Mouse (Mus musculus) lung, adult 2 months (tissue): ENCODE data around the gene Ddx52.

ENCODE experiments used
- CTCF ChIP-seq: fragments of 200-500 bp; IDR thresholded peaks from 2 replicates; pipeline ENCODE4 v1.5.1; 2011; ENCODE audit warnings: mild to moderate bottlenecking, low read length, control low read depth; ENCODE audit not compliant: insufficient read depth
- POLR2A ChIP-seq: fragments of 200-500 bp; IDR thresholded peaks from 2 replicates; pipeline ENCODE4 v1.6.1; 2011; ENCODE audit warnings: low read depth, mild to moderate bottlenecking, control low read depth, low read length, borderline replicate concordance; ENCODE audit errors: extremely low read depth

- TF ChIP-seq POLR2A: no peak
- TF ChIP-seq CTCF: no peak
These were observed 15.0 kb downstream of the Ddx52 start for GRCm38 (mm10) chr11:83956822-83957221.
